Mouse (Mus musculus) cerebellum, adult 9-11 months (tissue): ENCODE results near the gene Ddx10.

Experiments
- DNase-seq: peaks from one replicate; pipeline ENCODE4 v3.0.0; 2022

Gene Ddx10

GRCm38 (mm10) chr9:53247953-53248397, at the start of gene Ddx10:
Gene Ddx10, minus strand, starts transcription at chr9:53248053.
- peak; percentile 98 for DNase-seq

DNA sequence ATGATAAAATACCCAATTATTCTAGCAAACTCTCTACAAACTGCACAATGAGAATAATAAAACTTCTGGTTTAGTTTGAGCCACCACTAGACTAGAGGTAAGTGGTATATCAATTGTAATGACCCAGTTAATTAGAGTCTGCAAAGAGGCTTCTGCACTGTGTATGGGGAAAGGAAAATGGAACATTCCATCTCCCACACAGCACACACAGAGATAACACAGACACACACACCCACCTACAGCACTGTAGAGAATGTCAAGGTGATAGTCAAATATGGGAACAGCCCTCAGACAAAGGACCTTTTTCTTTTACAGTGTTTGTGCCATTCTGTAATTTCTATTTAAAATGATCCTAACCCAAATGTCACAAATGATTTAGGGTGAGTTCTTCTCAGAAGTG, 45.0 kb upstream of the Ddx10 start:
- no peak for DNase-seq

DNA sequence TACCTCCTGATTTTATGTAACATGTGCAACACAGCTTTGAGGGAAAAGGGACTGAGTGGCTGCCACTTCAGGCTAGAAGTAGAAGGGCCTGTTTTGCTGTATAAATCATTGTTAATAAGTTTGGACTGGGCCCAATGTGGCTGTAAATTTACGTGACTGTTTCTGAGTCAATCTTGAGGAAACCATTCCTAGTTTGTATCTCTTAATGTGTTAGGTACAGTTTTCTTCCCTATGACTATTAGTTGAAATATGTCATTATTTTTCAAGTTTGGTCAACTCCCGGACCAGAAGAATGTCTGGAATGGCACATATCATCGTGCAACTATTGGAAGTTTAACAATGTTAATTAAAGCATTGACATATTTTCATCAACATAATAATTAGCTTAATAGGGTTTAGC, 42.2 kb upstream of the Ddx10 start:
- no peak for DNase-seq

- DNase-seq = no peak
Measured at GRCm38 (mm10) chr9:53286793-53287192, 38.9 kb upstream of the Ddx10 start.

DNA sequence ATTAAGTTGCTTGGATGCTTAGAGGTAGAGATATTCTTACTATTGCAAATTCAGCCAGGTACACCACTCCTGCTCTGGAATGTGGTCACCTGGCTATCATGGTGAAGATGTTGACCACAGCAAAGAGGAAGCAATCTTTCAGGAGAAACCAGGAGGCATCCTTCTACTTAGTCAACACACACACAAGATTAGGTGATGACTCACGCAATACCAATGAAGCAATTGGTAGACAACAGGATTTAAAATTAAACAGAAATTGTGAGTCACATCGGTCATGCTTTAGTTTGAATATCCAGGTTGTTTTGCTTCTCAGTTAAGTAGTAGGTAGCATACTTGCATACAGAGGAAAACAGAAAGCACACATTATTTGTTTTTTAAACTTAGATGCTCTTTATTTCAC, 31.1 kb upstream of the Ddx10 start:
- no peak for DNase-seq

- no peak for DNase-seq
Measured at GRCm38 (mm10) chr9:53276381-53276780, 28.5 kb upstream of the Ddx10 start.

GRCm38 (mm10) chr9:53272714-53273113, 24.9 kb upstream of the Ddx10 start:
- DNase-seq = no peak

DNA sequence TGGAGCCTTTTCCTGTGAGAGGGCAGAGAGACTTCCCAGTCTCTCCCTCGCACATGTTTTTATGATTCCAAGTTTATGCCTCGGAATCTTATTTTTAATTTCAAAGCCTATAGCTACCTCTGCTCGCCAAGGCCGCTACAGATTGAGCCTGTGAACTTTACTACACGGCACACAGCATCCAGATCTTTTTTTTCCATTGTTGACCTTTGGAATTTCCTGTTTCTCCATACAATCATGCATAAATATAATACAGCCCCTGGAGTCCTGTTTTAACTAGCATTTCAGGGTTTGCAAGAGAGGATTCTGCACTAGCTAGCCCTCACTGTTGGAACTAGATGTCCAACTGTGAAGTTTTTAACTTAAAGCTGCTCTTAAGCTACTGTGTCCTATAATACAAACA, 24.4 kb upstream of the Ddx10 start:
- no peak for DNase-seq

DNA sequence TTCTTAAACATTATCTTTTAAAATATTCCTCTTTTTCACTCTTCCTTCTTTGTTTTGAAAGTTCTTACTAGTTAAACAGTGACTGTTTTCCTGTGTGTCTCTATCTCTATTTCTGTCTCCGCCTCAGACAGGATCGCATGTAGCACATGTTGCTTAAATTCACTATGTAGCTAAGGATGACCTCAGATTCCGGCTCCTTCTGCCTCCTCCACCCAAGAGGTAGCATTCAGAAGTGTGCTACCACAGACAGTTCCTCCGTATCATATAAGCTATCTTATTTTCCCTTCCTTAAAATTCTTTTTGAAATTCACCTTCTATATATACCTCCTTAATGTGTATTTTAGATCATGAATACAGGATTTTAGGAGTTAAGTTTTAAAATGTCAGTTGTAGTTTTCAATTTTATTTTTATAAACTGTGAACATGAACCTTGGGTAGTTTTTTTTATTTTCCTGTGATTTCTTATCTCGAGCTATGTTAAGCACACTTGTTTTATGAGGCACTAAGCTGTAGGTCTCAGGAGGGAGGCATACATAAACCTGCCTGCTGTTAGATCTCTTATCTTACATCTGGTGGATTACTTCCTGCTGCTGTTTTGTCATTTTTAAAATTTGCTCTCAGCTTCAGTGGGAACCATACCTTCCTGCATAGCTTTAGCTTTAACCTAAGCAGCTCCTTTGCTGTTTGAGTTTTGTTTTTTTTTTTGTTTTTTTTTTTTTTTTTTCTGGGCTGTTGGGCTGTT, 23.6 kb upstream of the Ddx10 start:
- DNase-seq = no peak

GRCm38 (mm10) chr9:53269466-53269755, 21.6 kb upstream of the Ddx10 start:
- no peak for DNase-seq

DNA sequence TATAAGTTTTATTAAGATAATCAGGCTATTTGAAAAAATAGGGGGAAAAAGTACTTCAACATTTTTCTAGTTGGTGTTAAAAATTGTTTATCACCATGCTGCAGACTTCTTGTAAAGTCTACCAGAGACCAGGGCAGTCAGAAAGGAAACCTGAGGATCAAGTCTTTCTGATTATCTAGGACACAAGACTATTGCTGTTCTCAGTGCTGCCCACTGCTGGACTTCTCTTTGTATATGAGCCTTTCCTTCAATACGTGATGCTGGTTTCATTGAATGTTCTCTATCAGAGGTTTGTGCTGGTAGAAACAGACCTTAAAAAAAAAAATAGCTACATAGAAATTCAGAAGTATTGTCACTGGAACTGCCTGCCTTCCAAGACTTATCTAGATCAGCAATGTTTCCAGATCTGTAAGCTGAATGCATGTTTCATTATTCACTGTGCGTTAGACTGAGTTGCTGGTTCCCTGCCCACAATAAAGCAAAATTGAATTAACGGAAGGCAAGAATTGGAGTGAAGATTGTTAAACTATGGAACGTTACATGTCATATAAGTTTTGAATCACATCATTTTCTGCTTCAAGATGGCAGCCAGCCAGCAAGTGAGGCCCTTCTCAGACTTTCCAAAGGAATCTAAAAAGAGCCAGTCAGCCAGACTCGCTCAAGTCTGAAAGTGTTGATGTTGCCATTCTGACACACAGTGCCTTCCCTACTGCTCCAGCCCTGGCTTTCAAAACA, 21.0 kb upstream of the Ddx10 start:
- DNase-seq = no peak

GRCm38 (mm10) chr9:53268036-53268435, 20.2 kb upstream of the Ddx10 start:
- DNase-seq = no peak

DNA sequence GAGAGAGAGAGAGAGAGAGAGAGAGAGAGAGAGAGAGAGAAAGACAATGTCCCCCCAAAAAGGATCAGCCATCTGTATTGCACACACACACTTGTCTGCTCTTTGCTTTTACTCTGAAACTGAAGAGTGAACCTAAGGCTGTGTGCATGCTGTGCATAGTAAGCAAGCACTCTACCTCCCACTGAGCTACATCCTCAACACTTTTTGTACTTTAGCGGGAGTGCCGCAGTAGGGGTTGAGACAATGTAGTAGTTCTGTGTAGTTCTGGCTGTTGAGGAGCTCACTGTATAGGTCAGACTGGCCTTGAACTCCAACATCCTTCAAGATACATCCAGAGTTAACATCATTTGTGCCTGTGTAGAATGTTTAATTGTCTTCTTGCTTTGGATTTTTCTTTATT, 17.7 kb upstream of the Ddx10 start:
- DNase-seq = no peak

GRCm38 (mm10) chr9:53264387-53264786, 16.5 kb upstream of the Ddx10 start:
- DNase-seq = no peak

- no peak for DNase-seq
Measured at GRCm38 (mm10) chr9:53258199-53258598, 10.3 kb upstream of the Ddx10 start.

DNA sequence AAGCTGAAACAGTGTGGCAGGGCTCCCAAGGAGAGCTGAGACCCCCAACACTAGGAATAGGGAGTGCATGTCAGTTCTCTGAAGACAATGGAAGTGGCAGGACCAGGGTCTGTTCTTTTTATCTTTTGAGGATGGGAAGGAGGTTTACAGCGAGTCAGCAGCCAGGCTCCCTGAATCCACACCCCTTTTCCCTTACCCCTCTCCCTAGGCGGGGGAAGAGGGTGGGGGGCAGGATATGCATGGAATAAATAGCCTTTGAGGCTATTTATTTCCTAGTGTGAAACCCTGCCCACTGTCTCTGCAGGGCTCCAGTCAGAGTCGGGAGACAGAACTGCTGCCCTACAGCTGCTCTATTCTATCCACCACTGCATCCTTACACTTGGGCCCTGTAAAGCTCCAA, 9.9 kb upstream of the Ddx10 start:
- DNase-seq = no peak

- DNase-seq = peak; percentile 22
Measured at GRCm38 (mm10) chr9:53256690-53257305, 8.9 kb upstream of the Ddx10 start.

- DNase-seq = peak; percentile 72
Measured at GRCm38 (mm10) chr9:53254368-53254767, 6.5 kb upstream of the Ddx10 start.

DNA sequence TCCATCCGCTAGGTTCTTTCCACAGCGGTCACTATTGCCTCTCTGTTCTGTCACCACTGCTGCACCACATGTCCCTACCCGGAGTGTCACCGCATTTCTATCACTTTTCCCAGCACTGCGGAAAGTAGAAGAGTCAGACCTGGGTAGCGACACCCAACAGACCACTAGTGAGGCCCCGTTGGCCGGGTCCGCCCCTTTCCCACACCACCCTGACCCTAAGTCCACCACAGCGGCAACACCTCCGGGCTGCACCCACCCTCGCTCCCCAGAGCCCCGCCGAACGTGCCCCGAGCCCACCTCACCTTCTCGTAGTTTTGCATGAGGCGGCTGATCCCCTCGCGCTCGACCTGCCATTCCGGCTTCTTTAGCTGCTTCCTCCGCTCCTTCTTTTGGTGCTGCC, 337 bp downstream of the Ddx10 start:
- no peak for DNase-seq

- no peak for DNase-seq
Measured at GRCm38 (mm10) chr9:53218181-53218580, 29.7 kb downstream of the Ddx10 start.

GRCm38 (mm10) chr9:53208283-53208682, 39.6 kb downstream of the Ddx10 start:
- no peak for DNase-seq

GRCm38 (mm10) chr9:53174590-53174989, 73.3 kb downstream of the Ddx10 start:
- DNase-seq = no peak

DNA sequence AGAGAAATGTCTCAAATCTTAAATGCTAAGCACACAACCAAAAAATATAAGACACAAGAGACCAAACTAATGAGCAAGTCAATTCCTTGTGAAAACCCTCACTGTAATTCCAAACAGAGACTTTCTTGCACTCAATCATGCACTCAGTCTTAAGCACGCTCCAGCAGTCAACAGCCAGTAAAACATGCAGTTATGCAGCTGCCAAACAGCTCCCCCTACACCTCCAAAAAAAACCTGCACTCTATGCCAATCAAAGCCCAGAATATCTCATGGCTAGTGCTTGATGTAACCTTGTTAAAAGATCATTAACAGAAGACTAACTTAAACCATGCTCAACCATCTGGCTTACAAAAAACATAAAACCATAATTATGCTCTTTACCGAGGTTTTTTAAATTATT, 74.6 kb downstream of the Ddx10 start:
- DNase-seq = no peak

DNA sequence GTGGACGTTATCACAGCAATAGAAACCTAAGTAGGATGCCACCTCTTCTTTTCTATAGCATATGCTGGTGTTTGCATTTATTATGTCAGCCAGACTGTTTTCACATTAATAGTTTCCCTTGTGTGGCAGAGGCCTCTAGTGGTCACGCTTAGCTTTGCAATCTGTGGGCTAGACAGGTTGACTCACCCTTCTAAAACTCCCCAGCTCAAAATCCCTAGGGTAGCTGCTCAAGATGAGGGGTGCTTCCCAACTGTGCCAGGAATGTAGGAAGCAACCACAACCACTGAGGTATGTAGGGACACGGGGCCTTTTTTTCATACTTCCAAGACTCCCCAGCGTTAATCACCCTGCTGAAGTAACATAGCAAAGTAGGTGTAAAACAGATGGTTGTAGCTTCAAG, 103.6 kb downstream of the Ddx10 start:
- DNase-seq = peak; percentile 16
